Mouse (Mus musculus) thymus, postnatal 14 days (tissue): Measurements from ENCODE around the gene Manbal.

Source experiments
- DNase-seq: peaks from one replicate; pipeline ENCODE4 v3.0.0; 2021

Gene Manbal

DNA sequence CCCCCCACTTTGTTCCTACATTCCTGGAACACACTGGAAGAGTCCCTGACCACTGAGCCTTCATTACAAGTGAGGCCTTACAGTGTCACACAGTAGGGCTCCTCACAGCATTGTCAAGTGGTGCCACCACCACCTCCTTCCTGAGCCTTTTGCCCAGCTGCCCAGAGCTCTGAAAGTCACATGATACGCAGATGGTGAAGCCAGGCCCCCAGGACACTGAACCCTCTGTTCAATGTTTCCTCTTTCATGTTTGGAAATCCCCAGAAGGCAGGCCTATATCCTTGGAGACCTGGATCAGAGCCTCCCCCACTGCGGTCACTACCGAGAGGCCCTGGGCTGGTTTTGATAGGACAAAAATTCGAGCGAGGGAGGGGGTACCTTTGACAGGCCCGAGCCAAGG is 49.8 kb downstream of the Manbal start:
- no peak for DNase-seq

GRCm38 (mm10) chr2:157418206-157418605 is 50.8 kb downstream of the Manbal start, which contains the start of gene Src:
Gene Src, plus strand, starts transcription at chr2:157418444.
- no peak for DNase-seq

DNA sequence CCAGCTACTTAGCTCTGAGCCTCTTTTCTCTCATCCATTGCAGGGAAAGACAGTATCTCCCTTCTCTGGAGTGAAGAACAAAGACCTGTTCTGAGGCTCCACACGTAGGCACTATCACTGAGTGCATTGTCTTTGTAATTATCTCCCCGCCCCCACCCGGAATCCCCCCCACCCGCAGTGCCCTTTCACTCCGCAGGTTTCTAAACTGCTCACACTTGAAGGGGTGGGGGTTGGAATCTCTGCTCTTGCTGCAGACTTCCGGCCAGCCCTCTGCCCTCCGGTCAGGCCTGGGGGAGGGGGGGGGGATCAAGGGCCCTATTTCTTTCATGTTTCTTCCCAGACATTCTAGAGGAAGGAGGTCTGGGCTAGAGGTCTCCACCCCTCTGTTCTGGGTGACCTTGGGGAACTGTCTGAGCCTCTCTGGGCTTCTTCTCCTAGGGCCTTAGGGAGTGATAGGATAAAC is 51.2 kb downstream of the Manbal start:
- no peak for DNase-seq

GRCm38 (mm10) chr2:157419506-157419905 is 52.1 kb downstream of the Manbal start:
- DNase-seq = no peak

- no peak for DNase-seq
Measured at GRCm38 (mm10) chr2:157420404-157420803, 53.0 kb downstream of the Manbal start.

DNA sequence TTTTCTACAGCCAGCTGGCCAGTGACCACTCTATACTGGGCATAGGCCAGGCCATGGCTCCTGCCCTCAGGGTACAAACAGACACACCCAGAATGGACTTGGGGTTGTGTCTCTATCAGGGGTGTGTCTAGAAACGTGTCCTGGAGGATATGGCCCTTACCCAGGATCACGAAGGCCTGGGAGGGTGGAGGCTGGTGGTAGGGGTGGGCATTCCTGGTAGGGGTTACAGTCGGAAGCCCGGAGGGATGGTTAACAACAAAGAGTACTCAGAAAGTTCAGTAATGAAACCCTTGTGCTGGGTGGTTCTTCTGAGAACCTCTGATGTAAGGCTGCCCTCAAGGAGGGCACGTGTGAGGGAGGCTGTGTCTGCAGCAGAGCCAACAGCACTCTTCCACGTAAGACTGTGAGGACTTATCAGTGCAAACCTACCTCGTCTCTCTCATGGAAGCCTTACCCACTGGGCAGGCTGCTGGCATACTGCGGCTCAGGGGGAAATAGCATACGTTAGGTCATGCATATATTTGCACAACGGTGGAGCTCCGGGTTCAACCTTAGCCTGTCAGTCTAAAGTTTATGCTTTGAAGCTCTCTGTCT is 54.8 kb downstream of the Manbal start:
- DNase-seq = no peak

DNA sequence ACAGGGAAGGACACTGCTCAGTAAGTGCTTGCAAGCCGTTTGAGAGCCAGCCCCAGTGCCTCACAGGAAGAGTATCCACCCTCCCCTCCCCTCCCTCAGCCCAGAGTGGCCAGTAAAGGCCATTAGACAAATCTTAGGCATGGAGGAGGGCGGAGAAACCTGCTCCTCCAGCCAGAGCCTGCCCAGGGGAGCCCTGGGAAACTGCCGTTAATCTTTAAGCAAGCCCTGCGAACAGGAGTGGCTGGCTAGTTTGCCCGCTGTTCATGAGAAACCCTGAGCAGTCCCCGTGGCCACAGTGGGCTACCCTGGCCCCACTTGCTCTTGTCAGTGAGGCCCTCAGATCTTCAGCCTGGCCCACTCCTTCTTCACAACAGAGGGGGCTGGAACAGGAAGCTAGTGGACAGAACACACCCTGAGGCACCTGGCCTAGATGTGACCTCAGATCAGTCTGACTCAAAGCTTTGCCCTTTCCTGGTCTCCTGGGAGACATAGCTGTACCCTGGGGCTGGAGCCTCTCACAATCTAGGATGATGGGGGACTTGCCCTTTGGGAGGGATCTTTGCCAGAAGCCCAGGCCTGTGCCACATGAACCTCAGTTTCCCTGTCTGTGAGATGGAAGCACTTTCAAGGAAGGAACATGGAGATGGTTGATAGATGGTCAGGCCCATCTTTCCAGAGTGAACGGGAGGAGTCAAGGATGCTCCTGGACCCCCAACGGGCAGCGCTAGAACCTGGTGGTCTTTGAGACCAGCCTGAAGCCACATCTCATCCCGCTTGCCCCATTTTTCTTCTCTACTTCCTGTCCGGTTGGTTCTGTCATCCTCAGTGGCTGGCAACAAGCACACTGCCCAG is 55.7 kb downstream of the Manbal start:
- no peak for DNase-seq

GRCm38 (mm10) chr2:157423706-157424125 is 56.3 kb downstream of the Manbal start:
- DNase-seq = no peak

DNA sequence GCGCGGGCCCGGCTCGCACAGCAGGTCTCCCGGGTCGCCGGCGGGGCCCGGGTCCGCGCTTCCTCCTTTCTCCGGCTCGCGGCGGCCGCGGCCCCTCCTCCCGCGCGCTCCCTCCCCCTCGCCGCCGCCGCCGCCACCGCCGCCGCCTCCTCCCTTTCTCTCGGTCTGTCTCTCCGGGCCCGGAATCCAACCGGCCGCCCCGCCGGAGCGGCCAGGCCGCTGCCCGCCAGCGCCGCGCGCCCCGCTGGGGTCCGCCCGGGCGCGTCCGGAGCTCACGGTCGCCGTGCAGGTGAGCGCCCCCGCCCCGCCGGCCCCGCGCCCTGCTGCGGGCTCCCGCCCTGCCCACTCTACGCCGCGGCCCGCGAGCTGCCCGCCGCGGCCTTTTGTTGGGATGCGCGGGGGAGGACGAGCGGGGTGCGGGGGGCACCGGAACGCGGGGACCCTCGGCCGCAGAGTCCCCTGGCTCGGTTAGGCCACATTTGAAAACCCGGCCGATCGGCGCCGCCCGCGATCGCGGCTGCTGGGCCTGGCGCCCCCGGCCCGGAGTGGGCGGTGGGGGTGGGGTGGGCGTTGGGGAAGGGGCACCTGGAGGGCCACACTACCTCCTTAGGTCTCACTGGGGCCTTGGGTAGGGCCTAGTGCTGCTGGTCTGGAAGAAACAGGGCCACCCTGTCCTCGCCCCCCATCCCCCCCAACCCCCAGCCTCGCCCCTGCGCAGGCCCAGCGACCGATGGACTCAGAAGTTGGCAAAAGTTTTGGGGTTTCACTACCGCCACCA is 56.9 kb downstream of the Manbal start:
- DNase-seq = peak; percentile 37

DNA sequence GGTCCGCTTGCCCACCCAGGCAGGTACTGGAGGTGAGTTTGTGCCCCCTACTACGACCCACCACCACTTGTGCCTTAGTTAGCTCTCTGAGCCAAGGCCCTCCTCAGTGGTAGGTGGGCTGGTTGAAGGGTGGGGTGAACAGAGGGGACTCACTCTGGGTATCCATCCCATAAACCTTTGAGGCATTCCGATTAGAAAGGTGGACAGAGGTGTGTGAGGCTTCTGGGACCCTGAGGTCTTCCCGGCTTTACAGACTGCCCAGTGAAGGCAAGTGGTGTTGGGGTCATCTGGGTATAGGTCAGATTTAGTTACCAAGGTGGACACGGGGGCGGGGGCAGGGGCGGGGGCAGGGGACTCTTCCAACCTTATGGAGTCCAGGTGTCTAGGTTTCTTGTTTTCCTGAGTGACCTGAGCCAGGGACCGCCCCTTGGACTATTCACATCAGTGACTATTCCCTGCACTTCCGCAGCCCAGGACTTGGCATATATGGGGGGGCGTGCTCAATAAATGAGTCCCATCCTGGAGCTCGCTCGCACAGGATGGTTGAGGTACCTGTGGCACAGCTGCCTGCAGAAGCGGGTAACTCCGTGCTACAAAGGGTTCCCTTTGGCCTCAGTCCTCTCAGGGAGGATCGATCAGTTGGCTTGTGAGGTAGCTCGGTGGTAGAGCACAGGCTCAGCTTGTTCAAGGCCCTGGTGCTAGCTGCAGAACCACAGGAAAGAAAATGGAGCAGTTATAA is 57.7 kb downstream of the Manbal start:
- no peak for DNase-seq

DNA sequence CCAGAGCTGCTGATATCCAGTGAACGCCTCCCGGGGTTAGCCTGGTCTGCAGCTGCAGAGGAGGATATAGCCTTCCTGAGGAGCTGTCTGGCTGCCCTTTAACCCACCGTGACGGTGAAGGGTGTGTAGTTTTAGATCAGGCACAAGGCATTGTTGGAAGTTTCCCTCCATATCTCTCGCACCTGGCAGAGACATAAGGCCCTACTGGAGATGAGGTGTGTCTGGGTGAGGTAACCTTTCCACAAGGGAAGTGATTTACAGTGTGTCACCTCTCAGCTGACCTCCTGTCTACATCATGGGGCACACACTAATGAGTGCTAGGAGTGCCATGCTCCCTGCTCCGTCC is 58.2 kb downstream of the Manbal start:
- no peak for DNase-seq

DNA sequence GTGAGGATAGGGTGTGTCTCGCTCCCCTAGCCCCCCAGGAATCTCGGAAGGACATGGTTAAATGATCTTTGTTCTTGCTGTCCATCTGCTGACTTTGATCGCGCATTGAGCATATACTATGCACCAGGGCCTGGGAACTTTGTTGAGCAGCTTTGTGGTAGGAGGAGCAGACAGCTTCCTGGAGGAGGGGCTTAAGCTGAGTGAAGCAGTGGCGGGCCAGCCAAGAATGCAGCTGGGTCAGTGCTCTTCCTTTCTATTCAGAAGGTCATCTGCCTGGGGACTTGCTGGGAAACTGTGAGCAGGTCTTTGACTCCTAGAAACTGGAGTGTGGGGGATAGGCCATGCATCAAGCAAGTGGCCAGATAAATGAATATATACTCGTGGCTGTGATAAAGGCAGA is 58.8 kb downstream of the Manbal start:
- DNase-seq = no peak

DNA sequence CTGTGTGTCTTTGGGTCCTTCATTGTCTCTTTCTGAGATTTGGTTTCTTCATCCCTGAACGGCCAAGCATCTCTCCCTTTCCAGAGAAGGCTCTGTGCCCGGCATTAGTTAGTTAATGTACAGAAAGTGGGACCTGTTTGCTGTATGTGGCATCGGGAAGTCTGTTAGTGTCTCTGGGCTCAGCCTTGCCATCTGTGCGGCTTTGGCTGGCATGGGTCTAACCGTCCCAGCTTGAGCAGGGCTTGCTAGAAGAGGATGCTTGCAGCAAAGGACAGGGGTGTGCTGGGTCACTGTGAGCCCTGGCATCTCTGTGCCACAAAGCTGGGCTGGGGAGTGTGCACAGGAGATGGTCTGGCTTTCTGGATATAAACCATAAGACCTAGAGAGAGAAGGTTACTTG is 59.8 kb downstream of the Manbal start:
- DNase-seq = no peak

DNA sequence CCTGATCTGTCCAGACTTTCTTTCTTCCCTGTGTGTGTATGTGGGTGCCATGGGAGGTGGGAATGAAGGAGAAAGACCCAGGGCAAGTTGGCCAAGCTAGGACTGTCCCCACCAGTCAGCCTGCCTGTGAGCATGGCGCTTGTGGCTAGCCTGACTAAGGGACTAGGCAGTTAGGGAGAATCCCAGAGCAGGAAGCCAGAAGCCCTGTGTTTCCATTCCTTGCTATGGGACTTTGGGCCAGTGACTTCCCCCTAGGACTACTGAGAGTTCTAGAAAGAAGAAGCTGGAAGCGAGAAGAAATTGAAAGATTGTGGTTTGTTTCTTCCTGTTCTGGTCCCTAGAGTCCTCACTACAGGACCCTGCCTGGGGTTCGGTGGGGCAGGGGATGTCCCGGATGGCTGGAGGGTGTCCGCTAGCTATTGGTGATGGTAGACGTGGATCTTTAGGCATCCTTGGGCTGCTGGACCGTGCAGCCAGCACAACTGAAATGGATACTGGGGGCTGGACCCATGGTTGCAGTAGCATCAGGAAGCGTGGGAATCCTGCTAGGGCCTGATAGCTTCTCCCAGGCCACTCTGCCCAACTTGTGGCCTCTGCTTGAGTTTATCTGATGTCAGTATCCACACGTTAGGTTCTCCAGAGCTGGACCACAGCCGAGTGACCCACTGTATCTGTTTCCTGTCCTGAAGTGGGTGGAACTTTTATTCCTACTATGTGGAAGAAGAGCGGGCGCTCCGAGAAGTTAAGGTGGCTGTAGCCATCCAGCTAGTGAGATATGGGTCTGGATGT is 61.2 kb downstream of the Manbal start:
- no peak for DNase-seq

DNA sequence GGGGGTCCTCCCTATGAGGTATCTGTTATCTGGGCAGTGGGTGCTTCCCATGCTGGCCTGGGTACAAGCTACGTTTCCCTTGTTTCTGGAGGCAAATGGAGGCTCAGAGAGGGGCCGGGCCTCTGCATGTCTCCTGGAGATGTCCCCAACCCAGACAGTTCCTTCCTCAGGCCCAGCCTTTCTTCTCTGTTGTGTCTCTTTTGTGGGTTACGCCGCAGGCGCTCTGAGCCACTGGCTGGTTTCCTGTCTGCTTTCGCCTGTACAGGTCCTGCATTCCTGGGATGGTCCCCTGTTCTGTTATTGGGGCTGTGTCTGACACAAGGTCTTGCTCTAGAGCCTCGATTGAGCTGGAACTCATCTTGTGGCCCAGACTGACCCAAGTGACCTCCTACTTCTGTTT is 62.3 kb downstream of the Manbal start:
- DNase-seq = no peak

- DNase-seq = no peak
Measured at GRCm38 (mm10) chr2:157430667-157431429, 63.5 kb downstream of the Manbal start.

GRCm38 (mm10) chr2:157431912-157432311 is 64.5 kb downstream of the Manbal start:
- no peak for DNase-seq

DNA sequence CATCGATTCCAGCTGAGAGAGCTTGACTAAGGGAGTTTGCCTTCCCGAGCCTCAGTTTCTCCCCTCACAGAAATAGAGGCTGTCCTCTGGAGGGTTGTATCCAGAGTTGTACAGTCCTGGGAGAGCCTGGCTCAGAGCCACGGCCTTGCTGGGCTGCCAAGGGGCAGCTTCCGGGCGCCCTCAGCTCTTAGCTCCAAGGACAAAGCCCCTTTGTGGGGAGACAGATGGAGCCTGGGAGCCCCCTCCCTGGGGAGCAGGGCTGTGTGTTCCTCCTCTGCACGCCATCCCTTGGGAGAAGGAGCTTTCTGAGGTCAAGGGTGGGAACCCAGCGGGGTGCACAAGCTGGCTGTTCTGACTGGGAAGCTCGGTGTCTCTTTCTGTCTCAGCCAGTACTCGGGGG is 65.1 kb downstream of the Manbal start:
- DNase-seq = no peak

- no peak for DNase-seq
Measured at GRCm38 (mm10) chr2:157434041-157434440, 66.6 kb downstream of the Manbal start.

DNA sequence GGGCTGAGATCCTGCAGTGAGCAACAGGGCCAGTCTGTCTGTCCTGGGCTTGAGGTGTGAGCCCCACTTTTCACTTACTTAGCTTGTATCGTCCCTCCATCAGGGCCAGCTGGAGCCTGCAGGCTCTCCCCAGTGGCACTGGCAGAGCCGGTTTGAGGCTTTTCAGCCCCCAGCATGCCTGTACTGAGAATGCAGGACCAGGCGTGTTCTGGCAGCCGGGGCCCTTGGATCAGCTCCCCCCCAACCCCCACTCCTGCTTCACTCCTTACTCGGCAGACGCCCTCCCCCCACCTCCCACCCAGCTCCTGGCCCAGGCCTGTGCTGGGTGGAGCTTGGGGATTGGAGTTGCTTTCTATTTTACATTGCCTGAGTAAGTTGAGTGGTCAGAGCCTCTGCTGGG is 67.1 kb downstream of the Manbal start:
- DNase-seq = no peak

DNA sequence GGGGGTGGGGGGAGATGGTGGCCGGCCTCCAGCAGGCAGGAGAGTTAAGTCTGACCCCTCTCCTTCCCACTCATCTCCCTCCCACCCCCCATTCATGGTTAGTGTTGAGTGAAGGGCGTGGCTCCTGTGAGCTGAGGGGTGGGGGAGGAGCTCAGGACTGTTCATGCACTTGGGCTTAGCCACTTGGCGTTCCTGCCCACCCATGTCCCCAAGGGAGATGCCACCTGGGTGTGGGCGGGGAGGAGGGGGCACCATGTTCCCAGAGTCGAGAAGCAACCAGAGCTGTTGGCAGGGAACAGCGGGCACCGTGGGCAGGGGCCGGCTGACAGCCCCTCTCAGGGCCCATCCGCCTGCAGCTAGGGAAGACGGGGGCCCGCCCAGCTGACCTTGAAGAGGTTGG is 69.1 kb downstream of the Manbal start:
- DNase-seq = no peak
